Mouse (Mus musculus) CH12.LX (cell line): Measurements from ENCODE around the gene Cfap298. TPM values are rescaled to one million over a fixed set of nuclear protein-coding genes. Genes with fewer than 3 reads are reported as not detected.

Experiments
- DNase-seq: peaks from one replicate; pipeline ENCODE4 v3.0.0-alpha.2; 2013; ENCODE audit errors: extremely low read depth
- H3K27ac ChIP-seq: 2 replicates; pipeline ENCODE4 v1.5.1; 2012; ENCODE audit warnings: low read depth, mild to moderate bottlenecking, control low read depth, moderate library complexity; ENCODE audit not compliant: insufficient read depth
- H3K27me3 ChIP-seq: replicated peaks from 2 replicates; pipeline ENCODE3; 2012; ENCODE audit warnings: inconsistent platforms
- H3K36me3 ChIP-seq, 2 experiments: replicated peaks in 1 of 2; 2 replicates each; pipeline versions ENCODE3 to v1.6.1; 2012; ENCODE audit warnings: inconsistent platforms in 1 of 2, low read length in 1 of 2, mild to moderate bottlenecking in 1 of 2, mixed read lengths in 1 of 2, moderate library complexity in 1 of 2; ENCODE audit not compliant: control insufficient read depth in 1 of 2, insufficient read depth in 1 of 2
- H3K4me1 ChIP-seq, 2 experiments: 2 replicates each; pipeline ENCODE4 v1.6.1; 2012; ENCODE audit warnings: inconsistent platforms in 1 of 2, moderate library complexity in 1 of 2; ENCODE audit not compliant: insufficient read depth in 2 of 2, control insufficient read depth in 1 of 2
- H3K4me2 ChIP-seq: 2 replicates; pipeline ENCODE4 v1.6.1; 2012; ENCODE audit warnings: low read depth, mild to moderate bottlenecking, control low read depth; ENCODE audit not compliant: poor library complexity, insufficient read depth, severe bottlenecking
- H3K4me3 ChIP-seq, 3 experiments: fragments of 150-350 bp in 1 of 3; sonication (generic) in 1 of 3; replicated peaks in 1 of 3; 2 replicates each; pipeline versions ENCODE3 to v1.5.1; 2011 to 2012; ENCODE audit warnings: low read depth in 2 of 3, low read length in 2 of 3, mild to moderate bottlenecking in 2 of 3, moderate library complexity in 2 of 3, control low read depth in 1 of 3, improper control_type of control experiment in 1 of 3, inconsistent platforms in 1 of 3, mixed read lengths in 1 of 3; ENCODE audit not compliant: poor library complexity in 1 of 3
- H3K79me2 ChIP-seq: replicated peaks from 2 replicates; pipeline ENCODE4 v1.6.1; 2012; ENCODE audit warnings: mild to moderate bottlenecking, moderate library complexity; ENCODE audit not compliant: control insufficient read depth, poor library complexity, insufficient read depth, severe bottlenecking; ENCODE audit errors: extremely low read depth
- H3K9ac ChIP-seq: 2 replicates; pipeline ENCODE4 v1.6.1; 2012; ENCODE audit warnings: low read depth, mild to moderate bottlenecking, control low read depth, moderate library complexity; ENCODE audit not compliant: insufficient read depth
- H3K9me3 ChIP-seq: replicated peaks from 2 replicates; pipeline ENCODE3; 2012; ENCODE audit warnings: low read length, inconsistent platforms, mixed read lengths
- BHLHE40 ChIP-seq: IDR thresholded peaks from 2 replicates; pipeline ENCODE4 v1.6.1; 2011; ENCODE audit warnings: mild to moderate bottlenecking, low read depth, low read length, improper control_type of control experiment
- CHD1 ChIP-seq: IDR thresholded peaks from 2 replicates; pipeline ENCODE4 v1.6.1; 2012; ENCODE audit warnings: low read depth, low read length, improper control_type of control experiment, inconsistent platforms
- CHD2 ChIP-seq: IDR thresholded peaks from 2 replicates; pipeline ENCODE4 v1.6.1; 2011; ENCODE audit warnings: low read length, improper control_type of control experiment
- CTCF ChIP-seq, 2 experiments: IDR thresholded peaks in 1 of 2; conservative IDR thresholded peaks in 1 of 2; 2 replicates each; pipeline ENCODE4 v1.5.1; 2011 to 2012; ENCODE audit warnings: low read depth in 2 of 2, low read length in 2 of 2, improper control_type of control experiment in 1 of 2, inconsistent platforms in 1 of 2, mild to moderate bottlenecking in 1 of 2, moderate library complexity in 1 of 2
- E2F4 ChIP-seq: IDR thresholded peaks from 2 replicates; pipeline ENCODE4 v1.6.1; 2011; ENCODE audit warnings: low read depth, low read length, improper control_type of control experiment; ENCODE audit not compliant: insufficient replicate concordance
- ELF1 ChIP-seq: IDR thresholded peaks from 2 replicates; pipeline ENCODE4 v1.6.1; 2014; ENCODE audit warnings: low read depth, mild to moderate bottlenecking, inconsistent platforms, low read length, improper control_type of control experiment
- EP300 ChIP-seq: IDR thresholded peaks from 2 replicates; pipeline ENCODE4 v1.6.1; 2011; ENCODE audit warnings: low read length, improper control_type of control experiment
- ETS1 ChIP-seq: conservative IDR thresholded peaks from 2 replicates; pipeline ENCODE4 v1.6.1; 2012; ENCODE audit warnings: low read depth, mild to moderate bottlenecking, inconsistent platforms, low read length, improper control_type of control experiment, moderate library complexity
- GABPA ChIP-seq: IDR thresholded peaks from 2 replicates; pipeline ENCODE4 v1.6.1; 2012; ENCODE audit warnings: low read depth, low read length, improper control_type of control experiment, inconsistent platforms; ENCODE audit not compliant: insufficient replicate concordance
- HCFC1 ChIP-seq: IDR thresholded peaks from 2 replicates; pipeline ENCODE4 v1.6.1; 2012; ENCODE audit warnings: low read depth, mild to moderate bottlenecking, inconsistent platforms, low read length, improper control_type of control experiment
- IRF4 ChIP-seq: IDR thresholded peaks from 2 replicates; pipeline ENCODE4 v1.6.1; 2014; ENCODE audit warnings: low read depth, mild to moderate bottlenecking, inconsistent platforms, low read length, improper control_type of control experiment
- JUN ChIP-seq: IDR thresholded peaks from 2 replicates; pipeline ENCODE4 v1.6.1; 2011; ENCODE audit warnings: low read depth, mild to moderate bottlenecking, low read length, improper control_type of control experiment, moderate library complexity; ENCODE audit not compliant: insufficient read depth
- JUND ChIP-seq: conservative IDR thresholded peaks from 2 replicates; pipeline ENCODE4 v1.6.1; 2011; ENCODE audit warnings: low read depth, low read length, improper control_type of control experiment
- KAT2A ChIP-seq: IDR thresholded peaks from 2 replicates; pipeline ENCODE4 v1.6.1; 2012; ENCODE audit warnings: low read length, improper control_type of control experiment, inconsistent platforms; ENCODE audit not compliant: insufficient replicate concordance
- MAX ChIP-seq: IDR thresholded peaks from 2 replicates; pipeline ENCODE4 v1.6.1; 2011; ENCODE audit warnings: low read length, improper control_type of control experiment
- MAZ ChIP-seq: IDR thresholded peaks from 2 replicates; pipeline ENCODE4 v1.6.1; 2012; ENCODE audit warnings: low read depth, mild to moderate bottlenecking, inconsistent platforms, low read length, improper control_type of control experiment, moderate library complexity
- MEF2A ChIP-seq: IDR thresholded peaks from 2 replicates; pipeline ENCODE4 v1.6.1; 2014; ENCODE audit warnings: low read depth, mild to moderate bottlenecking, inconsistent platforms, low read length, improper control_type of control experiment, borderline replicate concordance
- MXI1 ChIP-seq: IDR thresholded peaks from 2 replicates; pipeline ENCODE4 v1.6.1; 2011; ENCODE audit warnings: mild to moderate bottlenecking, low read depth, low read length, improper control_type of control experiment
- MYC ChIP-seq: IDR thresholded peaks from 2 replicates; pipeline ENCODE4 v1.6.1; 2011; ENCODE audit warnings: low read depth, mild to moderate bottlenecking, improper control_type of control experiment, low read length
- NELFE ChIP-seq: IDR thresholded peaks from 2 replicates; pipeline ENCODE4 v1.6.1; 2011; ENCODE audit warnings: low read depth, low read length, improper control_type of control experiment
- NRF1 ChIP-seq: IDR thresholded peaks from 2 replicates; pipeline ENCODE4 v1.6.1; 2014; ENCODE audit warnings: low read depth, mild to moderate bottlenecking, inconsistent platforms, low read length, improper control_type of control experiment, moderate library complexity
- PAX5 ChIP-seq: IDR thresholded peaks from 2 replicates; pipeline ENCODE4 v1.6.1; 2012; ENCODE audit warnings: low read length, inconsistent platforms, mixed read lengths
- POLR2A ChIP-seq: IDR thresholded peaks from 2 replicates; pipeline ENCODE4 v1.6.1; 2011; ENCODE audit warnings: low read depth, mild to moderate bottlenecking, improper control_type of control experiment, low read length
- POLR2AphosphoS2 ChIP-seq: IDR thresholded peaks from 2 replicates; pipeline ENCODE4 v1.6.1; 2011; ENCODE audit warnings: low read depth, low read length, improper control_type of control experiment
- RAD21 ChIP-seq: IDR thresholded peaks from 2 replicates; pipeline ENCODE4 v1.6.1; 2011; ENCODE audit warnings: low read depth, mild to moderate bottlenecking, low read length, improper control_type of control experiment, moderate library complexity
- RCOR1 ChIP-seq: conservative IDR thresholded peaks from 2 replicates; pipeline ENCODE4 v1.6.1; 2012; ENCODE audit warnings: low read depth, mild to moderate bottlenecking, inconsistent platforms, low read length, improper control_type of control experiment
- SIN3A ChIP-seq: IDR thresholded peaks from 2 replicates; pipeline ENCODE4 v1.6.1; 2012; ENCODE audit warnings: low read length, improper control_type of control experiment, inconsistent platforms
- SMC3 ChIP-seq: IDR thresholded peaks from 2 replicates; pipeline ENCODE4 v1.6.1; 2011; ENCODE audit warnings: low read depth, low read length, improper control_type of control experiment
- TBP ChIP-seq: conservative IDR thresholded peaks from 2 replicates; pipeline ENCODE4 v1.6.1; 2011; ENCODE audit warnings: low read depth, low read length, improper control_type of control experiment
- TCF12 ChIP-seq: IDR thresholded peaks from 2 replicates; pipeline ENCODE4 v1.6.1; 2014; ENCODE audit warnings: low read depth, mild to moderate bottlenecking, inconsistent platforms, low read length, improper control_type of control experiment
- UBTF ChIP-seq: IDR thresholded peaks from 2 replicates; pipeline ENCODE4 v1.6.1; 2012; ENCODE audit warnings: low read depth, mild to moderate bottlenecking, inconsistent platforms, low read length, improper control_type of control experiment, moderate library complexity
- USF1 ChIP-seq: IDR thresholded peaks from 2 replicates; pipeline ENCODE4 v1.6.1; 2014; ENCODE audit warnings: low read depth, mild to moderate bottlenecking, inconsistent platforms, low read length, improper control_type of control experiment
- USF2 ChIP-seq: conservative IDR thresholded peaks from 2 replicates; pipeline ENCODE4 v1.6.1; 2011; ENCODE audit warnings: low read depth, low read length, improper control_type of control experiment
- ZC3H11A ChIP-seq: IDR thresholded peaks from 2 replicates; pipeline ENCODE4 v1.6.1; 2012; ENCODE audit warnings: low read depth, mild to moderate bottlenecking, inconsistent platforms, low read length, improper control_type of control experiment
- ZKSCAN1 ChIP-seq: IDR thresholded peaks from 2 replicates; pipeline ENCODE4 v1.6.1; 2012; ENCODE audit warnings: low read depth, inconsistent platforms, low read length, improper control_type of control experiment, borderline replicate concordance
- ZMIZ1 ChIP-seq: IDR thresholded peaks from 2 replicates; pipeline ENCODE4 v1.6.1; 2012; ENCODE audit warnings: low read depth, mild to moderate bottlenecking, inconsistent platforms, low read length, improper control_type of control experiment
- ZNF384 ChIP-seq: IDR thresholded peaks from 2 replicates; pipeline ENCODE4 v1.6.1; 2012; ENCODE audit warnings: low read depth, low read length, improper control_type of control experiment, inconsistent platforms
- dilution Hi-C: fragments of 300-500 bp; cut with MboI; formaldehyde crosslinking; loops from 2 replicates; pipeline ENCODE4 v1.14.3; 2020; ENCODE audit warnings: low sequenced_read_pairs; ENCODE audit not compliant: extremely low pct_unique_long_range_greater_than_20kb, extremely low pct_ligation_motif_present
- in situ Hi-C: fragments of 300-500 bp; cut with MboI; formaldehyde crosslinking; loops from 3 replicates; pipeline ENCODE4 v1.14.3; 2019; ENCODE audit warnings: low sequenced_read_pairs, low pct_ligation_motif_present, low pct_unique_long_range_greater_than_20kb, mixed read lengths
- polyA plus RNA-seq: library from polyadenylated mRNA; unstranded; fragments of >175 nt; gene quantifications from 2 replicates; pipeline ENCODE4 v1.2.1, GENCODE M21; 2012; ENCODE audit warnings: low read depth; ENCODE audit not compliant: insufficient read length
- total RNA-seq, 2 experiments: library from RNA; depleted of rRNA; stranded (reverse); fragments of 300-350 nt in 1 of 2; fragments of >200 nt in 1 of 2; gene quantifications; 2 replicates each; pipeline ENCODE4 v1.2.3; 2012 to 2014

Gene Cfap298
- total RNA-seq (2012; rRNA removed) (67.0 and 69.0 TPM in 2 replicates), total RNA-seq (2014; rRNA removed) (41.8 and 55.9 TPM in 2 replicates), polyA plus RNA-seq (127 and 160 TPM in 2 replicates)

- H3K9me3 ChIP-seq, result no peaks in the 10 kb centered on the region
- dilution Hi-C loops (no loop called here), in situ Hi-C loops (loop anchor here (5.0 to 10.0 kb wide), 2 partner anchors 57 to 110 kb away; partner anchors contain the start of gene Paxbp1)
- H3K27me3 ChIP-seq, result no peaks in the 10 kb centered on the region
- TF ChIP-seq IRF4 (peak; percentile 74), USF1 (no peak), PAX5 (no peak), JUN (no peak), SIN3A (peak; percentile 100), KAT2A (peak; percentile 84; the same call in 1 of the 2 replicates), POLR2AphosphoS2 (peak; percentile 40; the same call in 1 of the 2 replicates), MAZ (no peak), ELF1 (peak; percentile 92), ZNF384 (no peak), JUND (no peak), SMC3 (0 out of 2 replicates have a peak, but pooled peaks have one; percentile 2), HCFC1 (peak; percentile 90), NRF1 (peak; percentile 57), MAX (peak; percentile 89), RAD21 (no peak), NELFE (peak; percentile 84), CTCF (conservative IDR thresholded peaks at IDR 0.05 in 1 of 2, IDR thresholded peaks at IDR 0.05 in 1 of 2; ENCODE audit: low read depth in 2 of 2, low read length in 2 of 2) (no peak), CHD2 (peak; percentile 47; the same call in 1 of the 2 replicates), ETS1 (no peak), BHLHE40 (peak; percentile 83), RCOR1 (no peak), UBTF (peak; percentile 98), USF2 (no peak), ZMIZ1 (peak; percentile 85; the same call in 1 of the 2 replicates), TCF12 (peak; percentile 87), MYC (peak; percentile 95), E2F4 (no peak), MXI1 (peak; percentile 100), MEF2A (peak; percentile 81), TBP (peak; percentile 89), ZKSCAN1 (no peak), ZC3H11A (no peak), POLR2A (peak; percentile 78; the same call in 1 of the 2 replicates), CHD1 (no peak), EP300 (no peak), GABPA (peak; percentile 45; the same call in 1 of the 2 replicates)
- peak within 1 kb of the TSS; percentile 3; the same call in 1 of the 2 replicates for H3K27ac ChIP-seq
- peak; percentile 99 for DNase-seq
- H3K4me2 ChIP-seq, result peak within 1 kb of the TSS; percentile 92
- H3K4me1 ChIP-seq, result peaks cover 2 to 10% of the 10 kb centered on the region in 2 experiments; a peak in 2 of 4 replicates
- H3K36me3 ChIP-seq, result peaks cover 13 to 45% of the 10 kb centered on the region in 2 experiments
- peak within 1 kb of the TSS; percentile 72 to 82 (median 76) for H3K4me3 ChIP-seq
- H3K9ac ChIP-seq, result peak within 1 kb of the TSS; percentile 55
- H3K79me2 ChIP-seq, result no peaks in the 10 kb centered on the region
Measured at GRCm38 (mm10) chr16:90934687-90935328, at the start of gene Cfap298. Cfap298 (minus strand) TSS chr16:90935114.
